Mouse (Mus musculus): ENCODE measurements around the gene Zfp319. TPM values are rescaled to one million over a fixed set of nuclear protein-coding genes. Genes with fewer than 3 reads are reported as not detected.

The Zfp319 gene
- polyA plus RNA-seq, 1 experiment from 2014 or later: 9.6 TPM

DNA sequence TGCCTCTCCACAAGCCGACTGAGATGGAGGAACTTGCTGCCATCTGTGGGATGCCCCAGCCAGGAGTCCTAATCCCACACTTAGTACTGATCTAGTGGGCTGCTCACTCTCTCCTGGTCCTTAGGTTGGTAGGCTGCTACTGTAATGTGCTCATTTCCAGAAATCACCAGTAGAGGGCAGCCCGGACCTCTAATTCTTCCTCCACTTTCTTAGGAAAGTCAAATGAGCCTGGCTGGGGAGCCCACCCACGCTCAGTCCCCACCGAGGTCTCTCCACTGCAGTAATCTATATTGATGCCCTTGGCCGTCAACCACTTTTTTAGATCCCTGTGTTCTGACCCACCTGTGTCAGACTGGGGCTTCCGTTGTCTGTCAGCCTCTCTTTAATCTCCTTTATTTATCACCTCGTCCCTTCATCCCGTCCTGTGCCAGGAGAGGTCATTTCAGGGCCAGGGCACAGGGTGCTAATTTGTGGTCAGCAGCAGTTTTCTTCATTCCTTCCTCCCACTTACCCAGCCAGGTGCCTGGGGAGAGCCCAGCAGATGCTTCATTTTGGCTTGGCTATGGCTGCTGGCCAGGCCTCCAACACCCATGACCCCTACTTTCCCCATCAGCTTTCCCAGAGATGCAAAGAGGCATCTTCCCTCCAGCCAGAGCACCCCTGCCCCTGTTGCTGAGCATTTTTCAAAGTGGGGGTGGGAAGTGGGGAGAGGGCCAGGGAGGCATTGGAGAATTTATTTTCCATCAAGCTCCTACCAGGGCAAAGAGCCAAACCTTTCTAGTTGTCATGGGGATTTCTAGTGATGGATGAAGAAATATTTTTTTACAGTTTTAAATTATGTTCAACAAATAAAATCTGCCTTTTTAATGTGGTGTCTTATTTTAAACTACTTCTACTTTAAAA, 15.1 kb upstream of the Zfp319 start:
- no peak overlapping the region for H3K4me3 ChIP-seq (replicated peaks)
- peaks cover 42% of the 10 kb centered on the region for H3K36me3 ChIP-seq
- 0 out of 2 replicates have a peak overlapping the region, but pooled peaks have one; percentile 20 for H3K27ac ChIP-seq
- peaks cover 4% of the 10 kb centered on the region; the same call in 1 of the 2 replicates for H3K27me3 ChIP-seq
- H3K4me1 ChIP-seq: peaks cover 32% of the 10 kb centered on the region
- ATAC-seq (replicated peaks; ENCODE audit: low FRiP score): peak; percentile 61
- H3K4me2 ChIP-seq: no peak overlapping the region
- WGBS: 15% methylated on average over 8 of the region's 8 CpGs
- no peak overlapping the region for H3K9ac ChIP-seq
- H3K9me3 ChIP-seq (replicated peaks): no peaks in the 10 kb centered on the region

DNA sequence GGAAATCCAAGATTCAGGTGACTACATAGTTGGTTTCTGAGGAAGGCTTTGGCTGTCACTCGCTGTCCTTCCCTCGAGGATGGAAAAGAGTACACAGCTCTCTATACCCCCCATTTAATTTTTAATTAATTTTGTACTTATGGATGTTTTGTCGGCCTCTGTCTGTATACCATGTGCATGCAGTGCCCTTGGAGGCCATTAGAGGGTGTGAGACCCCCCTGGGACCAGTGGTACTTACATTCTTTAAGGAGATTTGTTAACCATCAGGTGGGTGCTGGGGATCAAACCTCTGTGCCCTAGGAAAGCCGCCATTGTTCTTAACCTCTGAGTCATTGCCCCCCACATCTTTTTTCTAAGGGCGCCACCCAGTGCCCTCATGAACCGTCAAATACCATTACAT, 12.9 kb upstream of the Zfp319 start:
- 79% methylated on average over 6 of the region's 6 CpGs for WGBS
- Histone ChIP-seq H3K36me3 (peaks cover 62% of the 10 kb centered on the region), H3K9ac (no peak overlapping the region), H3K27ac (no peak overlapping the region), H3K4me2 (no peak overlapping the region), H3K4me3 (replicated peaks) (no peak overlapping the region), H3K9me3 (replicated peaks) (no peaks in the 10 kb centered on the region), H3K27me3 (peaks cover 2% of the 10 kb centered on the region; the same call in 1 of the 2 replicates), H3K4me1 (peaks cover 27% of the 10 kb centered on the region)
- ATAC-seq (replicated peaks; ENCODE audit: low FRiP score): no peak

DNA sequence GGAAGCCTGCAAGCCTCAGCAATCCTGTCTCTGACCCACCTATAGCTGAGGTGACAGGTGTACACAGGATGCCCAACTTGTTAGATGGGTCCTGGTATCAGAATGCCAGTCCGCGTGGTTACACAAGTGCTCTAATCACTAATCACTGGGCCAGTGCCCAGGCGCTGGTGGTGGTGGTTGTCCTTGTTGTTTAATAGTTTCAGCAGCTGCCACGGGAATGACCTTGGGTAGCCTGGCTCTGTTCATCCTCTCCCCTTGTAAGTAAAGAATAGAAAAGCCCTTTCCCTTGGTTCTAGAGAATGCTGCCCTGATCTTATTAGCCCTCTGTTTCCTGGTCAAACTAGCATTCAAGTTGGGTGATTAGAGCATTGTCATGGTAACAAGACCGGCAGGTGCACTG, 10.0 kb upstream of the Zfp319 start:
- no peaks in the 10 kb centered on the region for H3K27me3 ChIP-seq
- WGBS: 72% methylated on average over 5 of the region's 5 CpGs
- H3K4me3 ChIP-seq (replicated peaks): no peak overlapping the region
- no peaks in the 10 kb centered on the region for H3K9me3 ChIP-seq (replicated peaks)
- no peak overlapping the region for H3K4me2 ChIP-seq
- 0 out of 2 replicates have a peak overlapping the region, but pooled peaks have one; percentile 23 for H3K9ac ChIP-seq
- H3K36me3 ChIP-seq: peaks cover 91% of the 10 kb centered on the region
- no peak overlapping the region for H3K27ac ChIP-seq
- peaks cover 11% of the 10 kb centered on the region; the same call in 1 of the 2 replicates for H3K4me1 ChIP-seq
- no peak for ATAC-seq (replicated peaks; ENCODE audit: low FRiP score)

DNA sequence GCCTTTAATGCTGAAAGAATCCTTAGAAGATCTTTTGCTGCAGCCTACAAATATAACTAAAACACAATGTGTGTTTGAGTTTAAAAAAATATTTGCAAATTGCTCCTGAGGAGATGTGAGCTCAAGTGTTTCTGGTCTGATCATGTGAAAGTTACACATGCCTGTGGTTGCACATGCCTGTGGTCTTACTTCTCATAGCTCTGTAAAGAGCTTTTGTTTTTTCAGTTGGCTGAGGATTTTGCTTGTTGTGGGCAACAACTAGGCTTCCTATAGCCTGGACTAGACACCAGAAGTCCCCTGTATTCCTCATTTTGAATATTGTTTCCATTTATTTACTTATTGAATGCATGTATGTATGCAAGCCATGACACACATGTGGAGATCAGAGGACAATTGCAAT, 4.6 kb upstream of the Zfp319 start:
- no peak for ATAC-seq (replicated peaks; ENCODE audit: low FRiP score)
- H3K9ac ChIP-seq: no peak overlapping the region

DNA sequence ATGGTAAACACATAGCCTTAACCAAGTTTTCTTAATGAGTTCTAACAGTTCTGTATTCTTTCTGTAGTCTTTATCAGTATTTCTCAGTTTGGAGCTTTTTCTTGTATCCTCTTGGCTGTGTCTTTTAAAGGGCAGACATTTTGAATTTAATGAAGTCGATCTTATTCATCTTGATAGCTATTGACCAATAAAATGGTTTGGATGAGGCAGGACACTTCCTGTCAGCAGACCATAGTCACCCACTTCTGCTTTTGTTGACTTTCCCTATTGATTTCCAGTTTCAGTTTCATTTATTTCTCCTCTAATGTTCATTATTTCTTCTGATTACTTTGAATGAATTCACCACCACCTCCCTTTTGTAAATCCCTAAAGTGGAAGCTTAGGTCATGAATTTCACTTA, 4.0 kb upstream of the Zfp319 start:
- Histone ChIP-seq H3K9ac (no peak overlapping the region), H3K4me1 (peaks cover 15% of the 10 kb centered on the region), H3K27ac (no peak overlapping the region), H3K4me3 (replicated peaks) (no peak overlapping the region), H3K9me3 (replicated peaks) (no peaks in the 10 kb centered on the region), H3K27me3 (no peaks in the 10 kb centered on the region), H3K4me2 (no peak overlapping the region), H3K36me3 (peaks cover 69% of the 10 kb centered on the region)
- WGBS: 87% methylated on average over 1 of the region's 1 CpGs
- ATAC-seq (replicated peaks; ENCODE audit: low FRiP score): no peak

More for the DNA sequence above, 4.6 kb upstream of the Zfp319 start:
- no peaks in the 10 kb centered on the region for H3K9me3 ChIP-seq (replicated peaks)
- no peak overlapping the region for H3K4me3 ChIP-seq (replicated peaks)
- H3K4me1 ChIP-seq: peaks cover 14% of the 10 kb centered on the region
- peaks cover 74% of the 10 kb centered on the region for H3K36me3 ChIP-seq
- no peak overlapping the region for H3K27ac ChIP-seq
- H3K4me2 ChIP-seq: no peak overlapping the region
- H3K27me3 ChIP-seq: no peaks in the 10 kb centered on the region

DNA sequence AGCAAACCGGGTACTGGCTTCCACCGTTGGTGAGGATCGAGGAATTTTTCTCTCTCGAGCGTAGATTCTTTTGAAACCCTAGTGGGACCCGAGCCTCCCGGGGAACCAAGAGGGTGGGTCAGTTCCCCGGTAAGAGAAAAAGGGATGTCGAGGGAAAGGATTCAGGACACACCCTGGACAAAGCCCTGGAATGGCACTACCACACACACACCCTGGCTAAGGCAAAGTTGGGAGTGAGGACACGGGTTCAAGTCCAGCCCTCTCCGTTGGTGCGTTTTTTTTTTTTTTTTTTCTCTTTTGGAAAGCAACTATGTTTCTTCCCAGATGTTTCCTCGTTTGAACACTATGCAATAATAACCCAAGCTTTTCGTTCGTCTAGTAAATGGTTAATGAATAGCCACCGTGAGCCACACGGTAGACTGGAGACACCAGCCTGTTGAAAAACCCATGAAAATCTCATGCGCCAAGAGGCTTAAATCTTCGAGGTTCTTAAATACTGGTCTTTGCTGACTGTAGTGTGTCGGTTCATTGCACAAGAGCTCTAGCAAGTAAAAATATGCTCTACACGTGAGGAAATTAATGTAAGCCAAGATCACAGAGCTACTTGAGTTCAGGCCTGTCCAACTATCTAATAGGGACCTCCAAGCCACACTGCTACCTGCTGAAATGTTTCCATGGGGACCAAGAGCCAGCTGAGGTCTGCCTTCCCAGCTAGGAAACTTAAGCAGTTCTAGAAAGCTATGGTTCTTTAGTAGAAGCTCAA, 868 bp upstream of the Zfp319 start:
- Histone ChIP-seq H3K27ac (peak overlapping the region; percentile 100), H3K9ac (peak overlapping the region; percentile 68), H3K36me3 (peaks cover 60% of the 10 kb centered on the region), H3K27me3 (no peaks in the 10 kb centered on the region), H3K4me2 (peak overlapping the region; percentile 65), H3K4me3 (replicated peaks) (peak overlapping the region; percentile 68), H3K4me1 (peaks cover 31% of the 10 kb centered on the region), H3K9me3 (replicated peaks) (no peaks in the 10 kb centered on the region)
- 18% methylated on average over 21 of the region's 21 CpGs for WGBS
- no peak; the same call in 1 of the 2 replicates for ATAC-seq (replicated peaks; ENCODE audit: low FRiP score)

DNA sequence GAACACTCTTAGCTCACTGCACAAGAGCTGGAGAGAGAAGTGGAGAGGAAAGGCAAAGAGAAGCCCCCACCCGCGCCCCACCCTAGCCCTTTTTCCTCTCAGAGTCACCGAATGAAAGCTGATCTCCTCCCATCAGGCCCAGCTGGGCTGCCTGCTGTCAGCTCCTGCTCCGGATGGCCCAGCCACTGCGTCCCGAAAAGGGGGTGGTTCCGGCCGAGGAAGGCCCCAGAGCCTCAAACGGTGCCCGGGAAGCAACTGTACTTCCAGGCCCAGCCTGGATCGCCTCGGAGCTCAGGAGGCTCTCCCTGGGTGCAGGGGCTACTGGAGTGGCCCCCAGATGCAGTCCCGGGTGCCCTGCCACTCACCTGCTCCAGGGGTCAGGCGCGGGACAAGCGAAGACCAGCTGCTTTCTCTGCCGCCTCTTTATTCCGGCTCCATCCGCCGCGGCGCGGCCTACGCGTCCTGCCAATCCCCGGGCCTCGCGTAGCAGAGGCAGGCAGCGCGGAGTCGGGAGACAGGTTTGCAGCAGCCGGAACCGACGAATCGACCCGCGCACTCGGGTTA, 512 bp downstream of the Zfp319 start:
- Histone ChIP-seq H3K36me3 (peaks cover 62% of the 10 kb centered on the region), H3K4me2 (peak overlapping the region; percentile 65), H3K27me3 (no peaks in the 10 kb centered on the region), H3K4me3 (replicated peaks) (peak overlapping the region; percentile 68), H3K27ac (peak overlapping the region; percentile 100), H3K9me3 (replicated peaks) (no peaks in the 10 kb centered on the region), H3K4me1 (peaks cover 36% of the 10 kb centered on the region), H3K9ac (peak overlapping the region; percentile 68)
- WGBS: under 1% methylated on average over 38 of the region's 38 CpGs
- ATAC-seq (replicated peaks; ENCODE audit: low FRiP score): peak; percentile 50

DNA sequence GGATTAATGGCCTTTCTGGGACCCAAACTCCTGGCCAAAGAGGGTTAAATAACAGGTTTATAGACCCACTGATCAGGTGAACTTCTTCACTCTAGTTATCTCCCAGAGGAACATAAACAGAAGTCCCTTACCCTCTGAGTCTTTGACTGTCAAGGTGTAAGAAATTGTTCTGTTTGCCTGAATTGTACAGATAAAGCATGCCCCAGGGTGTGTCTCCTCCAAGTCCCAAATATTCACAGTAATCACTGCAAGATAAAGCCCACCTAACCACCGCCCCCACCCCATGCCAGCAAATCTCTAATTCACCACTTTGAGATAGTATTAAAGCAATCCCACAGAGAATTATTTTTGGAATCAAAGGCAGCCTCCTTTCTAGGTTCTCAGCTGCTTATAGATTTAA, 1.4 kb downstream of the Zfp319 start:
- Histone ChIP-seq H3K4me3 (replicated peaks) (peak overlapping the region; percentile 68), H3K27ac (no peak overlapping the region), H3K27me3 (no peaks in the 10 kb centered on the region), H3K9me3 (replicated peaks) (no peaks in the 10 kb centered on the region), H3K4me2 (peak overlapping the region; percentile 65), H3K9ac (peak overlapping the region; percentile 68; the same call in 1 of the 2 replicates), H3K4me1 (peaks cover 36% of the 10 kb centered on the region), H3K36me3 (peaks cover 62% of the 10 kb centered on the region)
- ATAC-seq (replicated peaks; ENCODE audit: low FRiP score): no peak
- WGBS: 73% methylated on average over 1 of the region's 1 CpGs

DNA sequence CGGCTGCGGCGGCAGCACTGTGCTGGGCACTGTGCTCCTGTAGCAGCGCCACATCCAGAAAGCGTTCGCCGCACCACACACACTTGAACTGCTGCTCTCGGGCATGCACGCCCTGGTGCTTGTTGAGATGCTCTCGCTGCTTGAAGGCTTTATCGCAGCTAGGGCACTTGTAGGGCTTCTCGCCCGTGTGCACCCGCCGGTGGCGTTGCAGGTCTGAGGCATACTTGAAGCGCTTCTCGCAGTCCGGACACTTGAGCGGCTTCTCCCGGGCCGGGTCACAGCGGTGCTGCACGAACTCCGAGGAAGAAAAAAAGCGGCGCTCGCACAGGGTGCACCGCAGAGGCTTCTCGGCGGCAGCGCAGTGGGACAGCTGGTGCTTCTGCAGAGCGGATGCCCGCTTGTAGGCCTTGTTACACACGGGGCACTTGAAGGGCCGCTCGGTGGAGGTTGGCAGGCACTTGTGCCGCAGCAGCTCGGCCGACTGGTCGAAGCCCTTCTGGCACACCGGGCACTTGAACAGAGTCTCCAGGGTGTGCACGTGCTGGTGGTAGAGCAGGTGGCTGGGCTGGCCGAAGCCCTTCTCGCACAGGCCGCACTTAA, 3.8 kb downstream of the Zfp319 start:
- ATAC-seq (replicated peaks; ENCODE audit: low FRiP score): no peak
- 88% methylated on average over 45 of the region's 46 CpGs for WGBS
- peaks cover 65% of the 10 kb centered on the region for H3K36me3 ChIP-seq

DNA sequence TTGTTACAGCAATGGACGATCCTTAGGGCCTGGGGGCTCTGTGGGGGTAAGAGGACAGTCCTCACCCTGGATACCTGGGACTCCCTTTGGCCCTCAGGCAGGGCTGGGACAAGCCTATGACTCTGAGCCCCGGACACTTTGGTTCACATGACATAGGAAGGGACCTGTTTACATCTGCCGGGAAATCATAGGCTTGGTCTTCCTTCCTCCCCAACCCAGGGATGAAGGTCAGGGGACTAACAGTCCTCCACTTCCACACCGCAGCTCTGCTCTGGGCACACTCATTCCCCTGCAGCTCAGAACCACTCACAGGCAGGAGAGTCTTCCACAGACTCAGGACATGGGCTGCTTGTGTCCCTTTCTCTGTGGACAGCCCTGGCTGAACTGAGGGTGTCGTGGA, 4.9 kb downstream of the Zfp319 start:
- H3K27ac ChIP-seq: no peak overlapping the region
- H3K9ac ChIP-seq: no peak overlapping the region
- H3K4me2 ChIP-seq: no peak overlapping the region
- H3K27me3 ChIP-seq: no peaks in the 10 kb centered on the region
- no peak for ATAC-seq (replicated peaks; ENCODE audit: low FRiP score)
- WGBS: 89% methylated on average over 5 of the region's 5 CpGs
- H3K4me3 ChIP-seq (replicated peaks): no peak overlapping the region
- no peaks in the 10 kb centered on the region for H3K9me3 ChIP-seq (replicated peaks)
- H3K36me3 ChIP-seq: peaks cover 65% of the 10 kb centered on the region
- H3K4me1 ChIP-seq: peaks cover 23% of the 10 kb centered on the region

More for the DNA sequence above, 3.8 kb downstream of the Zfp319 start:
- Histone ChIP-seq H3K27ac (no peak overlapping the region), H3K27me3 (no peaks in the 10 kb centered on the region), H3K4me2 (no peak overlapping the region), H3K9ac (no peak overlapping the region), H3K9me3 (replicated peaks) (no peaks in the 10 kb centered on the region), H3K4me1 (peaks cover 30% of the 10 kb centered on the region), H3K4me3 (replicated peaks) (no peak overlapping the region)

DNA sequence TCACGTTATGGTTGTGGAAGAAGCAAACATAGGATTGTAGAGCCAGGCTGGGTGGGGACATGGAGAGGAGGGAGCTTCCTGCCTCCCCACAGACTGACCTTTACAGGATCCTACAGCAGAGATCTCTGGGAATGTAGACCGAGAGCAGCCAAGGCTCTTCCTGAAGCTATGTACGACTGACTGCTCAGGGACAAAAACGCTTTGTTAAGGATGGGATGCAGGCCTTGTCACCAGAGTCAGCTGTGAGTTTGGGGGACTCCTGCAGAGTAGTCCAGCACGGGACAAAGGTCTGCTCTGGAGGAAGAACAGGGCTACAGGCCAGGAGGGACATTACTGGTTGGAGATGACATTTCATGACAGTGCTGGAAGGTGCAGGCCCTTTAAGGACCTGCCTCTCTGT, 7.1 kb downstream of the Zfp319 start:
- Histone ChIP-seq H3K27me3 (no peaks in the 10 kb centered on the region), H3K4me2 (no peak overlapping the region), H3K9me3 (replicated peaks) (no peaks in the 10 kb centered on the region), H3K4me1 (peaks cover 26% of the 10 kb centered on the region), H3K9ac (no peak overlapping the region), H3K27ac (no peak overlapping the region), H3K4me3 (replicated peaks) (no peak overlapping the region), H3K36me3 (peaks cover 64% of the 10 kb centered on the region)
- no peak for ATAC-seq (replicated peaks; ENCODE audit: low FRiP score)
- 67% methylated on average over 5 of the region's 5 CpGs for WGBS
